In the genomic region with DNA sequence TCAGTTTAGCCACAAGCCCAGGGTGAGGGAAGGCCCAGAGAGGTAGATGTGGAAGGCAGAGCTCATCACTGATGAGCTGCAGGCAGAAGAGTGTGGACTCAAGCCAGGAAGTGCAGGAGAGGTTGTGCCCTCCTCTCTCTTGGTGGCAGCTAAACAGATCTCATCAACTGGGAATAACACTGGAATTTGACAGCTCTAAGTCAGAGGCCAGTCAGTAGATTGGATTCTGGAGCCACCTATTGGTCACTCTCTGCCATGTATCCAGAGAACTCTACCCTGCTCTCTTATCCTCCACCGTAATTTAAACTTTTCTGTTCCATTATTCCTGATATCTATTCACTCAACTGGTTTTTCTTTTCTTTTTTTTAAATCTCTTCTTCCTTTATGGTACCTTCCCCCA, we compare ENCODE assay signal across 8 mouse cellular contexts. TPM values are rescaled to one million over a fixed set of nuclear protein-coding genes. Genes with fewer than 3 reads are reported as not detected.
DNase-seq lines count a peak whose midpoint lies in the region; ATAC-seq and TF ChIP-seq lines count a peak whose summit lies in the region.

No protein-coding gene starts in this region.

- POLR2A ChIA-PET in Patski (lab: Charles Lee) = no interaction called here

- 67% methylated on average over 1 of the region's 1 CpGs for WGBS in midbrain, embryonic 12.5 days

- CTCF ChIA-PET in Patski (lab: Charles Lee) = interaction anchor here (0.9 to 2.0 kb wide), 3 partner anchors 8 to 29 kb away, joined by 3 to 7 read pairs (median 3); no protein-coding TSS in a partner anchor

- H3K4me3 ChIP-seq in midbrain, embryonic 12.5 days = no peak overlapping the region

- H3K36me3 ChIP-seq in midbrain, embryonic 12.5 days = no peaks in the 10 kb centered on the region

- H3K4me2 ChIP-seq in midbrain, embryonic 12.5 days (replicated peaks) = no peak overlapping the region

- no peak overlapping the region for H3K9ac ChIP-seq in midbrain, embryonic 12.5 days (replicated peaks)

- no peaks in the 10 kb centered on the region for H3K4me1 ChIP-seq in midbrain, embryonic 12.5 days

- peaks cover 17% of the 10 kb centered on the region for H3K27me3 ChIP-seq in Patski
- no peaks in the 10 kb centered on the region for H3K27me3 ChIP-seq in midbrain, embryonic 12.5 days

- TF ChIP-seq CTCF in Patski (IDR thresholded peaks at IDR 0.05) = peak; percentile 60

- no peaks in the 10 kb centered on the region for H3K9me3 ChIP-seq in midbrain, embryonic 12.5 days

- ATAC-seq in Patski = peak; percentile 60
- peak; percentile 62; the same call in 1 of the 2 replicates for ATAC-seq in midbrain, embryonic 12.5 days (ENCODE audit: low FRiP score, low read depth)

- intact Hi-C loops in heart, postnatal 36 days (cut with DNase I) = no loop called here

- peak; percentile 31 for DNase-seq in heart, postnatal 4 days
- no peak for DNase-seq in heart, postnatal 36 days
- no peak for DNase-seq in Patski (ENCODE audit: low read depth, low spot score)
- peak; percentile 14 for DNase-seq in forelimb bud, embryonic 11.5 days (ENCODE audit: low read depth, low spot score)
- no peak for DNase-seq in ovary, postnatal 10 days (ENCODE audit: low spot score)
- no peak for DNase-seq in urinary bladder, postnatal 14 days (ENCODE audit: low spot score)
- no peak for DNase-seq in layer of hippocampus, adult 9-11 months

- in situ Hi-C loops in Patski (cut with MboI; ENCODE audit: low pct_unique_long_range_greater_than_20kb) = loop anchor here (25.0 kb wide), 1 partner anchor 442 kb away; no protein-coding TSS in a partner anchor

- H3K27ac ChIP-seq in midbrain, embryonic 12.5 days (replicated peaks) = no peak overlapping the region

RNA-seq across cellular contexts. Expression of a gene that starts 25.9 kb away (rescaled TPM):
- total RNA-seq in heart, postnatal 4 days (2021) = 10 to 100 TPM; 35.4 to 36.2 TPM
- 10 to 100 TPM; 27.0 to 28.0 TPM for total RNA-seq in heart, postnatal 36 days (2021)
- polyA plus RNA-seq in Patski (2021) = 103 TPM
- 39.1 and 45.7 TPM in 2 replicates for polyA plus RNA-seq in midbrain, embryonic 12.5 days (2016; fragmentation: Nextera tagmentation; extraction: Ambion mirVana)

RNA-seq across cellular contexts. Expression of a gene that starts 56.0 kb away (rescaled TPM):
- total RNA-seq in heart, postnatal 4 days (2021) = under 1 TPM; 0.20 to 0.26 TPM
- under 1 TPM; 0.08 to 0.11 TPM for total RNA-seq in heart, postnatal 36 days (2021)
- not detected for polyA plus RNA-seq in Patski (2021)
- 0.18 and 0.37 TPM in 2 replicates for polyA plus RNA-seq in midbrain, embryonic 12.5 days (2016; fragmentation: Nextera tagmentation; extraction: Ambion mirVana)

RNA-seq across cellular contexts. Expression of a gene that starts 59.3 kb away (rescaled TPM):
- total RNA-seq in heart, postnatal 4 days (2021) = not detected
- total RNA-seq in heart, postnatal 36 days (2021) = not detected
- not detected for polyA plus RNA-seq in Patski (2021)
- not detected in 2 replicates for polyA plus RNA-seq in midbrain, embryonic 12.5 days (2016; fragmentation: Nextera tagmentation; extraction: Ambion mirVana)

Comparison
In these comparisons a context has a peak if more than half of its experiments do, and no peak if none do; other contexts are left out.
1. DNase-seq: peak in heart, postnatal 4 days (single experiment) and forelimb bud, embryonic 11.5 days (single experiment); none in heart, postnatal 36 days (0 of 2), Patski (single experiment), ovary, postnatal 10 days (single experiment), urinary bladder, postnatal 14 days (single experiment) and layer of hippocampus, adult 9-11 months (single experiment).